Mouse (Mus musculus) bone marrow macrophage, adult 2 months (primary cell): Measurements from ENCODE around the gene Ccnb2.

Experiments
- CTCF ChIP-seq: IDR thresholded peaks from 2 replicates; pipeline ENCODE4 v1.5.1; 2012; ENCODE audit warnings: low read depth, mild to moderate bottlenecking, low read length, moderate library complexity
- POLR2A ChIP-seq: IDR thresholded peaks from 2 replicates; pipeline ENCODE4 v1.6.1; 2012; ENCODE audit warnings: mild to moderate bottlenecking, low read depth, low read length, borderline replicate concordance

GRCm38 (mm10) chr9:70406596-70406995 is 14.8 kb downstream of the Ccnb2 start:
- TF ChIP-seq CTCF: no peak
- TF ChIP-seq POLR2A: no peak
